Mouse (Mus musculus): ENCODE results near the gene Krcc1.

DNA sequence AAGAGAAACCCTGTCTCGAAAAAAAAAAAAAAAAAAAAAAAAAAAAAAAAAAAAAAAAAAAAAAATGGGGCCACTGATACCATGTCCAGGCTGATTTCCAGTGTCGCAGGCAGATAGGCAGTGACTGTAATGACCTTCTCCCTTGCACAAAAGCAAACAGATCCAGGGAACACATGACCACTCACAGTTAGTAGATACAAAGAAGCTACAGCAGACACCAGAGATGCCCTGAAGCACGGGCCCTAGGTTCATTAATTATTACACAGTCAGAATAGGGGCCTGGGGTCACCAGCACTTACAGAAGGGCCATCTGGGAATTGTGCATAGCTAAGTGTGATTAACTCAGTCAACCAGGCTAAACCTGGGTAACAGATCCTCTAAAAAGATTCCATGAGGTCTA, 35.5 kb upstream of the Krcc1 start:
- TF ChIP-seq CTCF (IDR thresholded peaks at IDR 0.05; ENCODE audit: low read depth, low read length), result no peak
- no peak for TF ChIP-seq GATA1 (IDR thresholded peaks at IDR 0.05; ENCODE audit: borderline replicate concordance, low read length)
- no peak for TF ChIP-seq TAL1 (conservative IDR thresholded peaks at IDR 0.05; ENCODE audit: low read depth, low read length)
- TF ChIP-seq GATA2 (IDR thresholded peaks at IDR 0.05; ENCODE audit: borderline replicate concordance, low read depth, low read length), result no peak
- TF ChIP-seq POLR2AphosphoS5 (IDR thresholded peaks at IDR 0.05; ENCODE audit: insufficient replicate concordance, low read depth, low read length), result no peak

All from G1E (cell line).